Mouse (Mus musculus): ENCODE results near the gene Rab5c.

DNA sequence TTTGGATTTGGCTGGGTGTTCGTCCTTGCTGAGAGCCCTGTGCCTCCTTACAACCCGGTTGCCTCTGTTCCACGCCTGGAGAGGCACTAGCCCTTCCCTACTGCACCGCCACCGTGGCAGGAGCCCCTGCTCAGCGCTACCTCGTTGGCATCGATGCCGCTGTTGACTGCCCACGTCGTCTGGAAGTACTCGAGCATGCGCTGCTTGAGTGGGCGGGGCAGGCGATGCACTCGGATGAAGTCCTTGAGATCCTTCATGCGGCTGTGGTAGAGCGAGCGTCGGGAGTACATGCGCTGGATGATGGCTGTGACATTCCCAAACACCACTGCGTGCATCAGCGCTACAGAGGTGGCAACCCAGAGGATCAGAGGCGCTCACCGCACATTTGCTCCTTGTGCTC lies 11.5 kb upstream of the Rab5c start:
- TF ChIP-seq POLR2A (IDR thresholded peaks at IDR 0.05; ENCODE audit: low read depth, low read length) (no peak), CTCF (conservative IDR thresholded peaks at IDR 0.05; ENCODE audit: insufficient read depth, insufficient read length, low read depth, low read length) (no peak)
